Mouse (Mus musculus) kidney, postnatal 0 days (tissue): ENCODE measurements at regions not wholly inside any gene's neighbourhood (a gene's known extent, or its start where the extent isn't known, plus 50 kb on each side); places are given as distances from the start of the nearest gene placed in this dataset.

Experiments used
- ATAC-seq: fragments of 200-750 bp; cut with Nextera tagmentation; replicated peaks from 2 replicates; pipeline ENCODE4 v1.8.0; 2017; ENCODE audit warnings: low read depth, moderate number of reproducible peaks, moderate TSS enrichment, moderate library complexity; ENCODE audit not compliant: low FRiP score
- DNase-seq: peaks from one replicate; pipeline ENCODE4 v3.0.0-alpha.2; 2016; ENCODE audit warnings: low spot score
- H3K27ac ChIP-seq: fragments of 300-500 bp; sonication (generic); 2 replicates; pipeline ENCODE4 v1.5.1; 2014; ENCODE audit warnings: mild to moderate bottlenecking
- H3K27me3 ChIP-seq: fragments of 300-500 bp; sonication (generic); 2 replicates; pipeline ENCODE4 v1.6.1; 2014; ENCODE audit warnings: low read length, mixed read lengths; ENCODE audit not compliant: insufficient read depth
- H3K36me3 ChIP-seq: fragments of 300-500 bp; sonication (generic); 2 replicates; pipeline ENCODE4 v1.6.1; 2014; ENCODE audit warnings: low read length, mixed read lengths; ENCODE audit not compliant: insufficient read depth
- H3K4me1 ChIP-seq: fragments of 300-500 bp; sonication (generic); replicated peaks from 2 replicates; pipeline ENCODE4 v1.6.1; 2014; ENCODE audit warnings: antibody characterized with exemption, low read length, mixed read lengths; ENCODE audit not compliant: insufficient read depth
- H3K4me2 ChIP-seq: fragments of 300-500 bp; sonication (generic); 2 replicates; pipeline ENCODE4 v1.6.1; 2014; ENCODE audit warnings: mild to moderate bottlenecking, low read length, moderate library complexity, mixed read lengths
- H3K4me3 ChIP-seq: fragments of 300-500 bp; sonication (generic); replicated peaks from 2 replicates; pipeline ENCODE4 v1.5.1; 2014; ENCODE audit warnings: low read depth, low read length
- H3K9ac ChIP-seq: fragments of 300-500 bp; sonication (generic); 2 replicates; pipeline ENCODE4 v1.6.1; 2014; ENCODE audit warnings: low read depth, low read length
- H3K9me3 ChIP-seq: fragments of 300-500 bp; sonication (generic); replicated peaks from 2 replicates; pipeline ENCODE4 v1.6.1; 2016; ENCODE audit warnings: low read length, inconsistent platforms, mixed read lengths
- CTCF ChIP-seq: IDR thresholded peaks from 2 replicates; pipeline ENCODE4 v1.5.1; 2016; ENCODE audit warnings: antibody characterized with exemption, low read depth, mild to moderate bottlenecking, moderate library complexity
- WGBS: fragments of 180-500 bp; shearing (Covaris S2); extraction: QIAGEN DNeasy Blood & Tissue Kit; methylation state at CpG from one replicate; pipeline ENCODE4 v1.1.7; 2014; 5-methylcytosine and 5-hydroxymethylcytosine counted together

DNA sequence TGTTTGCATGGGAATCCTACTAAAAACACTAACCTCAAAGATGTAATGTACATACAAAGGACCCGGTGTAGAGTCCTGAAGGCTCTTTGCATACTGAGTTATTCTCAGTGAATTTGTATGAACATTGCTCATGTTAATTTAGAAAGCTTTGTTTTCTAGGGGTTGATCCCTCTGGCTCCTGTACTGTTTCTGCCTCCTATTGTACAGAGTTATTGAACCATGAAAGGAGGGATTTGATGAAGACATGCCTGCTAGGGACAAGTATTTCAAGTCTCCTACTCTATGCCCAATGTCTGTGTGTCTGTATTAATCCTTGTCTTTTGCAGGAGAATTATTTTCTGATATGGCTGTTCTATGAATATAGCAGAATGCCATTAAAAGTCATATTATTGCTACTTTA is 1425.1 kb downstream of the Fam181b start:
- TF ChIP-seq CTCF, result no peak
- ATAC-seq (no peak), DNase-seq (no peak)
- H3K4me1 ChIP-seq, result no peaks in the 10 kb centered on the region
- H3K9ac ChIP-seq, result no peak overlapping the region
- H3K4me3 ChIP-seq, result no peak overlapping the region
- 100% methylated on average over 1 of the region's 1 CpGs for WGBS
- H3K27me3 ChIP-seq, result no peaks in the 10 kb centered on the region
- no peaks in the 10 kb centered on the region for H3K36me3 ChIP-seq
- H3K4me2 ChIP-seq, result no peak overlapping the region
- no peak overlapping the region for H3K27ac ChIP-seq
- no peaks in the 10 kb centered on the region for H3K9me3 ChIP-seq

DNA sequence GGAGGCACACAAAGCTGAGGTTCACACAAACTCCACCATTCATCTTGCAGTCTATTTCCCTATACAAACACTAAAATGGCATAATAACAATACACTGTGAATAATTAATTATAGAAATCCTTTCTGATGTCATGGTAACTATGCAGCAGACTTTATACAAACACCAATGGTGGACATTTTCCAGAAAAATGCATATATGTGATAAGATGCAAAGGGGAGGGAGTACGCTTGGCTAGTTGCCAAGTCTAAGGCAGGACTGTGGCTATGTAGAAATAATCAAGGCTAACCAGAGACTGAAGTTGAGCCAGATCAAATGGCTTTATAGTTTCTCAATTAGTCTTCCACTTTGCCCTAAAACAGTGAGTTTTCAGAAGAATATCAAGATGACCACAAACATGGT is 1437.3 kb downstream of the Fam181b start:
- DNase-seq, result peak; percentile 16
- no peak overlapping the region for H3K4me2 ChIP-seq
- H3K27ac ChIP-seq, result no peak overlapping the region
- 73% methylated on average over 1 of the region's 1 CpGs for WGBS
- no peak for TF ChIP-seq CTCF
- H3K36me3 ChIP-seq, result no peaks in the 10 kb centered on the region
- H3K9me3 ChIP-seq, result no peaks in the 10 kb centered on the region
- H3K4me1 ChIP-seq, result no peaks in the 10 kb centered on the region
- ATAC-seq, result no peak
- H3K4me3 ChIP-seq, result no peak overlapping the region
- no peak overlapping the region for H3K9ac ChIP-seq
- no peaks in the 10 kb centered on the region for H3K27me3 ChIP-seq

DNA sequence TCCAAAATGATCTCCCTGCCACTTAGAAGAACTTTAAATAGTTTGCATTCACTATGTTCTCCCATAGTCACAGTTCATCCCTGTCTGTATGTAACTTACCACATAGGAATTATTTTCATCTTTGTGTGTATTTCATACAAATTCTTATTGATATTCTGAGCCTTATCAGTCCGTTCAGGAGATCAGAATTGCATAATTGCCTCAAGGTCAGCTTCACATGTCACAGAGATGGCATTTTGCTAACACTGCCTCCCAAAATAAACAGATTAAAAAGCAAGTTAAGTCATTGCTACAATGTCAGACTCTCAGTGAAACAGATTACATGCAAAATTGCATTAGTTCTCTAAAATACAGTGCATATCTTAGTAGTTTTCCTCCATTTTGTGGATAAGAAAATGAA is 1452.9 kb downstream of the Fam181b start:
- no peaks in the 10 kb centered on the region for H3K27me3 ChIP-seq
- H3K9me3 ChIP-seq, result no peaks in the 10 kb centered on the region
- H3K27ac ChIP-seq, result no peak overlapping the region
- H3K36me3 ChIP-seq, result no peaks in the 10 kb centered on the region
- H3K4me2 ChIP-seq, result no peak overlapping the region
- no peaks in the 10 kb centered on the region for H3K4me1 ChIP-seq
- H3K9ac ChIP-seq, result no peak overlapping the region
- 67% methylated on average over 1 of the region's 1 CpGs for WGBS
- H3K4me3 ChIP-seq, result no peak overlapping the region
- DNase-seq, result no peak
- ATAC-seq, result no peak
- no peak for TF ChIP-seq CTCF

DNA sequence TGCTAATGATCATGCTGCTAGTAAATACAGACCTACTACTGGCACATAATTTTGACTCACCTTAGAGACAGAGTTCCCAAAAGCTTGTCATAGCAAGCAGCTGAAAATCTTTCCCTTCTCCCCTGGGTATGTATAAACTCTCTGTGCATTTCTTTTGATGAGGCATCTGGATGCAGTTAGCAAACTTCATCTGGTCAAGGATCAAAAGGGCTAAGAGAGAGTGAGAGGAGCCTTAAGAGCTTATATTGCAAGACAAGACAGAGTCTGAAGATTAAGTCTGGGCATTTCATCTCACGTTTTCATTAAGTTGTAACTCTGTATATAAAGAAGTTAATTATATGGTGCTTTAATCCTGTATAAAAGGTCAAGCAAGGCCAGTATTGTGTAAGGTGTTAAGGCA is 1468.7 kb downstream of the Fam181b start:
- no peak overlapping the region for H3K27ac ChIP-seq
- no peaks in the 10 kb centered on the region for H3K36me3 ChIP-seq
- H3K4me2 ChIP-seq, result no peak overlapping the region
- H3K4me3 ChIP-seq, result no peak overlapping the region
- H3K9ac ChIP-seq, result no peak overlapping the region
- no peaks in the 10 kb centered on the region for H3K9me3 ChIP-seq
- TF ChIP-seq CTCF, result no peak
- WGBS, result 48% methylated on average over 1 of the region's 1 CpGs
- ATAC-seq (no peak), DNase-seq (no peak)
- H3K4me1 ChIP-seq, result no peaks in the 10 kb centered on the region
- H3K27me3 ChIP-seq, result no peaks in the 10 kb centered on the region

DNA sequence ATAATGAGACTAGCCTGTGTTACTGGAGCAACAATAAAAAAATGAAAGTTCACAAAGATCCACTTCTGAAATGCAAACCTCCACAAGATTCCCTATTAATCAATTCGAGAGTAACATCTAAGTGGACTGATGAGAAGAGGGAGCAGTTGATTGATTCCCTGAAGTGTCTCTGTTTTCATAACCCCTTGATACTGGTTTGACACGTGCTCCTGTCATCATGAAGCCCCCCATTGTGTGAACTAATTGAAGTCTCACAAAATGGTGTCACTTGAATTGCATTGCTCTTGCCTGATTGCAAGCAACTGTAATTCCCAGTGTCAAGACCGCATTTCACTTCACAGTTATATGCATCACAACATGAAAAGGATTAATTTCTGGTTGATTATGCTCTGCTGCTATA is 1501.8 kb downstream of the Fam181b start:
- DNase-seq (no peak), ATAC-seq (no peak)
- H3K4me1 ChIP-seq, result no peaks in the 10 kb centered on the region
- H3K9ac ChIP-seq, result no peak overlapping the region
- H3K27ac ChIP-seq, result no peak overlapping the region
- H3K4me3 ChIP-seq, result no peak overlapping the region
- H3K9me3 ChIP-seq, result no peaks in the 10 kb centered on the region
- no peak overlapping the region for H3K4me2 ChIP-seq
- 57% methylated on average over 3 of the region's 3 CpGs for WGBS
- H3K36me3 ChIP-seq, result no peaks in the 10 kb centered on the region
- H3K27me3 ChIP-seq, result no peaks in the 10 kb centered on the region
- no peak for TF ChIP-seq CTCF

DNA sequence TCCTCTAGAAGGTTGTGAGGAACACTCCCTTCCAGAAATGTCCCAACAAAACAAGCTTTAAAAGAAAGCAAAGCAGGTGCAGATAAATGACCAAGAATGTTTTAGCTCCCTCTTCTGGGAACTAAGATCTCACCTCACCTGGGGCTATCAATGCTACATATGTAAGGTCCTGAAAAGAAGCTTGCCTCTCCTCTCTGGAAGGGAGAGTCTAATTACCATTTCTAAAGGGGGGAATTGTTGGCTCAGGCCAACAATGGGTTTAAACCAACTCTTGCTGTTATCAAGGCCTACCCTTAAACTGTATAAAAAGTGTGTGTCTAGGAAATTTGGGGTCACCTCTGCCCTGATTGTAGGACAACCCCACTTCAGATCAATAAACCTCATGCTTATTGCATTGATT is 1508.1 kb downstream of the Fam181b start:
- H3K4me2 ChIP-seq, result no peak overlapping the region
- no peak overlapping the region for H3K9ac ChIP-seq
- H3K9me3 ChIP-seq, result no peaks in the 10 kb centered on the region
- DNase-seq (no peak), ATAC-seq (no peak)
- H3K27ac ChIP-seq, result no peak overlapping the region
- no peaks in the 10 kb centered on the region for H3K36me3 ChIP-seq
- H3K27me3 ChIP-seq, result no peaks in the 10 kb centered on the region
- TF ChIP-seq CTCF, result no peak
- H3K4me1 ChIP-seq, result no peaks in the 10 kb centered on the region
- no peak overlapping the region for H3K4me3 ChIP-seq

DNA sequence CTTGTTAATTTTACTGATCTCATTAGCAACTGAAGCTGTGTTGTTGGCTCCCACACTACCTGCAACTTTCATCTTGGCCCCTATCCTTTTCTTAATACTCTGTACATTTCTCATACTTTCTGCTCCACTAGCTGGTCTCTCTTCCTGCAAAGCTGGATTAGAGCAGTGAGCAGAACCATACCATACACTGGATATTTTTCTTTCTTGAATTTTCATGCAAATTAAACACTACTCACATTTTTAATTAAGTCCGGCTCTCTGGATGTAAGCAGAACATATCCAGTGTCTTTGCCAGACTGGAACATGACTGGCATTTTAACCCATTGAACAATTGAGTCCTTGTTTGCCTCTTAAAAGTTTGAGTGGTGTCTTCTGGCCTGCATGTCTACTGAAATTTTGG is 1515.0 kb downstream of the Fam181b start:
- no peak overlapping the region for H3K4me3 ChIP-seq
- H3K4me1 ChIP-seq, result no peaks in the 10 kb centered on the region
- no peaks in the 10 kb centered on the region for H3K36me3 ChIP-seq
- no peak overlapping the region for H3K27ac ChIP-seq
- DNase-seq (no peak), ATAC-seq (no peak)
- H3K4me2 ChIP-seq, result no peak overlapping the region
- TF ChIP-seq CTCF, result no peak
- no peak overlapping the region for H3K9ac ChIP-seq
- WGBS, result 76% methylated on average over 1 of the region's 1 CpGs
- no peaks in the 10 kb centered on the region for H3K27me3 ChIP-seq
- no peaks in the 10 kb centered on the region for H3K9me3 ChIP-seq
